8 mouse cellular contexts compared by ENCODE assay signal in the genomic region with DNA sequence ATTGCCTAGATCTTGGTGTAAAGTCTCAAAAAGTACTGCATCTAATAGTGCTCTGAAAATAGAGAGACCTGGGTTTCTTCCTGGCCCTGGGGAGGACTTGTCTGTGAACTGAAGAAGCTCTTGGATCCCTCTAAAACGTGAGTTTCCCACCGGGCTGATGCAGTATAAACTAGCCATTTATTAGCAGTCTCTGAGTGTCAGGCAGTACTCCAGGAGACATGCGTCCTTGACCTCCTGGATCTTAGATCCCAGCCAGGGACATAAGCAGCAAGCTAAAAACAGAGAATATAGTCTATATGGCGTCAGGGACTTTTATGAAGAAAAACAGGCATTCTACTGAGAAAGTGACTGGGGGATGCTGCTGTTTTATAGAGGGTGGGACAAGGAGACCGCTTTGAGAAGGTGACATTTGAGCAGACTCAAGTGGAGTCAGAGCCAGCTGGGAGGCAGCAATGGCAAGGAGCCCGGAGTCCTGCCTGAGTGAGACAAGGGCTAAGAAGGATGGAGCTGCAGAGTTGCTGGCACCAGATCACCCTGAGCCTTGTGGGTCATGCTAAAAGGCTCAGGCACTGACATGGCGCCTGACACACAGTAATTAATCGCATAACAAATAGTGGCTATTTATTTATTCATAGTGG.
DNase-seq lines count a peak whose midpoint lies in the region; ATAC-seq lines count a peak whose summit lies in the region.

No protein-coding gene starts in this region.

- no peak for ATAC-seq in heart, embryonic 12.5 days (ENCODE audit: insufficient number of reproducible peaks, low FRiP score)
- peak; percentile 59; the same call in 1 of the 2 replicates for ATAC-seq in neural tube, embryonic 15.5 days (ENCODE audit: low FRiP score)

- no peak overlapping the region for H3K9ac ChIP-seq in heart, embryonic 12.5 days
- no peak overlapping the region for H3K9ac ChIP-seq in neural tube, embryonic 15.5 days (replicated peaks)

- H3K4me1 ChIP-seq in heart, embryonic 12.5 days (replicated peaks): peaks cover 23% of the 10 kb centered on the region
- H3K4me1 ChIP-seq in neural tube, embryonic 15.5 days: peaks cover 15% of the 10 kb centered on the region
- no peaks in the 10 kb centered on the region for H3K4me1 ChIP-seq in embryonic facial prominence, embryonic 10.5 days

- WGBS in heart, embryonic 12.5 days: 84% methylated on average over 8 of the region's 8 CpGs
- 69% methylated on average over 8 of the region's 8 CpGs for WGBS in neural tube, embryonic 15.5 days
- WGBS in embryonic facial prominence, embryonic 10.5 days: 91% methylated on average over 8 of the region's 8 CpGs

- H3K27me3 ChIP-seq in heart, embryonic 12.5 days (replicated peaks): no peaks in the 10 kb centered on the region
- H3K27me3 ChIP-seq in neural tube, embryonic 15.5 days (replicated peaks): no peaks in the 10 kb centered on the region
- H3K27me3 ChIP-seq in embryonic facial prominence, embryonic 10.5 days (replicated peaks; ENCODE audit: low read depth, poor library complexity, severe bottlenecking): no peaks in the 10 kb centered on the region

- no peak overlapping the region for H3K4me3 ChIP-seq in heart, embryonic 12.5 days
- H3K4me3 ChIP-seq in neural tube, embryonic 15.5 days (replicated peaks): no peak overlapping the region
- H3K4me3 ChIP-seq in embryonic facial prominence, embryonic 10.5 days: no peak overlapping the region

- DNase-seq in heart, adult 18-20 months: peak; percentile 75 to 79
- peak; percentile 88 for DNase-seq in adrenal gland, adult 2 months
- peak; percentile 8 to 12 for DNase-seq in cerebellum, postnatal 36 days
- DNase-seq in kidney, postnatal 14 days: peak; percentile 46
- DNase-seq in spleen, postnatal 14 days (ENCODE audit: low spot score in 2 of 2): no peak
- no peak for DNase-seq in embryonic facial prominence, embryonic 10.5 days (ENCODE audit: low spot score)

- H3K27ac ChIP-seq in heart, embryonic 12.5 days (ENCODE audit: poor library complexity, severe bottlenecking): no peak overlapping the region
- H3K27ac ChIP-seq in neural tube, embryonic 15.5 days (replicated peaks): peak overlapping the region; percentile 54; the same call in 1 of the 2 replicates
- no peak overlapping the region for H3K27ac ChIP-seq in embryonic facial prominence, embryonic 10.5 days (replicated peaks)

- H3K36me3 ChIP-seq in heart, embryonic 12.5 days: peaks cover 7% of the 10 kb centered on the region; the same call in 1 of the 2 replicates
- no peaks in the 10 kb centered on the region for H3K36me3 ChIP-seq in neural tube, embryonic 15.5 days
- H3K36me3 ChIP-seq in embryonic facial prominence, embryonic 10.5 days (replicated peaks): peaks cover 29% of the 10 kb centered on the region

- H3K4me2 ChIP-seq in heart, embryonic 12.5 days: no peak overlapping the region
- no peak overlapping the region for H3K4me2 ChIP-seq in neural tube, embryonic 15.5 days

- H3K9me3 ChIP-seq in heart, embryonic 12.5 days (replicated peaks): no peaks in the 10 kb centered on the region
- no peaks in the 10 kb centered on the region for H3K9me3 ChIP-seq in neural tube, embryonic 15.5 days (replicated peaks)
- H3K9me3 ChIP-seq in embryonic facial prominence, embryonic 10.5 days: no peaks in the 10 kb centered on the region

Comparison
In these comparisons a context has a peak if more than half of its experiments do, and no peak if none do; other contexts are left out.
1. DNase-seq: peak in heart, adult 18-20 months (2 of 2), adrenal gland, adult 2 months (single experiment), cerebellum, postnatal 36 days (2 of 2) and kidney, postnatal 14 days (single experiment); none in spleen, postnatal 14 days (0 of 2) and embryonic facial prominence, embryonic 10.5 days (single experiment).